Mouse (Mus musculus) CH12.LX (cell line): ENCODE data around the gene Olfr282. TPM values are rescaled to one million over a fixed set of nuclear protein-coding genes. Genes with fewer than 3 reads are reported as not detected.

Source experiments
- DNase-seq: peaks from one replicate; pipeline ENCODE4 v3.0.0-alpha.2; 2013; ENCODE audit errors: extremely low read depth
- H3K27ac ChIP-seq: 2 replicates; pipeline ENCODE4 v1.5.1; 2012; ENCODE audit warnings: low read depth, mild to moderate bottlenecking, control low read depth, moderate library complexity; ENCODE audit not compliant: insufficient read depth
- H3K27me3 ChIP-seq: replicated peaks from 2 replicates; pipeline ENCODE3; 2012; ENCODE audit warnings: inconsistent platforms
- H3K36me3 ChIP-seq, 2 experiments: replicated peaks in 1 of 2; 2 replicates each; pipeline versions ENCODE3 to v1.6.1; 2012; ENCODE audit warnings: inconsistent platforms in 1 of 2, low read length in 1 of 2, mild to moderate bottlenecking in 1 of 2, mixed read lengths in 1 of 2, moderate library complexity in 1 of 2; ENCODE audit not compliant: control insufficient read depth in 1 of 2, insufficient read depth in 1 of 2
- H3K4me1 ChIP-seq, 2 experiments: 2 replicates each; pipeline ENCODE4 v1.6.1; 2012; ENCODE audit warnings: inconsistent platforms in 1 of 2, moderate library complexity in 1 of 2; ENCODE audit not compliant: insufficient read depth in 2 of 2, control insufficient read depth in 1 of 2
- H3K4me2 ChIP-seq: 2 replicates; pipeline ENCODE4 v1.6.1; 2012; ENCODE audit warnings: low read depth, mild to moderate bottlenecking, control low read depth; ENCODE audit not compliant: poor library complexity, insufficient read depth, severe bottlenecking
- H3K4me3 ChIP-seq, 3 experiments: fragments of 150-350 bp in 1 of 3; sonication (generic) in 1 of 3; replicated peaks in 1 of 3; 2 replicates each; pipeline versions ENCODE3 to v1.5.1; 2011 to 2012; ENCODE audit warnings: low read depth in 2 of 3, low read length in 2 of 3, mild to moderate bottlenecking in 2 of 3, moderate library complexity in 2 of 3, control low read depth in 1 of 3, improper control_type of control experiment in 1 of 3, inconsistent platforms in 1 of 3, mixed read lengths in 1 of 3; ENCODE audit not compliant: poor library complexity in 1 of 3
- H3K79me2 ChIP-seq: replicated peaks from 2 replicates; pipeline ENCODE4 v1.6.1; 2012; ENCODE audit warnings: mild to moderate bottlenecking, moderate library complexity; ENCODE audit not compliant: control insufficient read depth, poor library complexity, insufficient read depth, severe bottlenecking; ENCODE audit errors: extremely low read depth
- H3K9ac ChIP-seq: 2 replicates; pipeline ENCODE4 v1.6.1; 2012; ENCODE audit warnings: low read depth, mild to moderate bottlenecking, control low read depth, moderate library complexity; ENCODE audit not compliant: insufficient read depth
- H3K9me3 ChIP-seq: replicated peaks from 2 replicates; pipeline ENCODE3; 2012; ENCODE audit warnings: low read length, inconsistent platforms, mixed read lengths
- CHD1 ChIP-seq: IDR thresholded peaks from 2 replicates; pipeline ENCODE4 v1.6.1; 2012; ENCODE audit warnings: low read depth, low read length, improper control_type of control experiment, inconsistent platforms
- CHD2 ChIP-seq: IDR thresholded peaks from 2 replicates; pipeline ENCODE4 v1.6.1; 2011; ENCODE audit warnings: low read length, improper control_type of control experiment
- CTCF ChIP-seq, 2 experiments: IDR thresholded peaks in 1 of 2; conservative IDR thresholded peaks in 1 of 2; 2 replicates each; pipeline ENCODE4 v1.5.1; 2011 to 2012; ENCODE audit warnings: low read depth in 2 of 2, low read length in 2 of 2, improper control_type of control experiment in 1 of 2, inconsistent platforms in 1 of 2, mild to moderate bottlenecking in 1 of 2, moderate library complexity in 1 of 2
- E2F4 ChIP-seq: IDR thresholded peaks from 2 replicates; pipeline ENCODE4 v1.6.1; 2011; ENCODE audit warnings: low read depth, low read length, improper control_type of control experiment; ENCODE audit not compliant: insufficient replicate concordance
- ELF1 ChIP-seq: IDR thresholded peaks from 2 replicates; pipeline ENCODE4 v1.6.1; 2014; ENCODE audit warnings: low read depth, mild to moderate bottlenecking, inconsistent platforms, low read length, improper control_type of control experiment
- GABPA ChIP-seq: IDR thresholded peaks from 2 replicates; pipeline ENCODE4 v1.6.1; 2012; ENCODE audit warnings: low read depth, low read length, improper control_type of control experiment, inconsistent platforms; ENCODE audit not compliant: insufficient replicate concordance
- HCFC1 ChIP-seq: IDR thresholded peaks from 2 replicates; pipeline ENCODE4 v1.6.1; 2012; ENCODE audit warnings: low read depth, mild to moderate bottlenecking, inconsistent platforms, low read length, improper control_type of control experiment
- IRF4 ChIP-seq: IDR thresholded peaks from 2 replicates; pipeline ENCODE4 v1.6.1; 2014; ENCODE audit warnings: low read depth, mild to moderate bottlenecking, inconsistent platforms, low read length, improper control_type of control experiment
- JUND ChIP-seq: conservative IDR thresholded peaks from 2 replicates; pipeline ENCODE4 v1.6.1; 2011; ENCODE audit warnings: low read depth, low read length, improper control_type of control experiment
- KAT2A ChIP-seq: IDR thresholded peaks from 2 replicates; pipeline ENCODE4 v1.6.1; 2012; ENCODE audit warnings: low read length, improper control_type of control experiment, inconsistent platforms; ENCODE audit not compliant: insufficient replicate concordance
- MAX ChIP-seq: IDR thresholded peaks from 2 replicates; pipeline ENCODE4 v1.6.1; 2011; ENCODE audit warnings: low read length, improper control_type of control experiment
- NELFE ChIP-seq: IDR thresholded peaks from 2 replicates; pipeline ENCODE4 v1.6.1; 2011; ENCODE audit warnings: low read depth, low read length, improper control_type of control experiment
- PAX5 ChIP-seq: IDR thresholded peaks from 2 replicates; pipeline ENCODE4 v1.6.1; 2012; ENCODE audit warnings: low read length, inconsistent platforms, mixed read lengths
- POLR2A ChIP-seq: IDR thresholded peaks from 2 replicates; pipeline ENCODE4 v1.6.1; 2011; ENCODE audit warnings: low read depth, mild to moderate bottlenecking, improper control_type of control experiment, low read length
- POLR2AphosphoS2 ChIP-seq: IDR thresholded peaks from 2 replicates; pipeline ENCODE4 v1.6.1; 2011; ENCODE audit warnings: low read depth, low read length, improper control_type of control experiment
- RAD21 ChIP-seq: IDR thresholded peaks from 2 replicates; pipeline ENCODE4 v1.6.1; 2011; ENCODE audit warnings: low read depth, mild to moderate bottlenecking, low read length, improper control_type of control experiment, moderate library complexity
- SMC3 ChIP-seq: IDR thresholded peaks from 2 replicates; pipeline ENCODE4 v1.6.1; 2011; ENCODE audit warnings: low read depth, low read length, improper control_type of control experiment
- TCF12 ChIP-seq: IDR thresholded peaks from 2 replicates; pipeline ENCODE4 v1.6.1; 2014; ENCODE audit warnings: low read depth, mild to moderate bottlenecking, inconsistent platforms, low read length, improper control_type of control experiment
- UBTF ChIP-seq: IDR thresholded peaks from 2 replicates; pipeline ENCODE4 v1.6.1; 2012; ENCODE audit warnings: low read depth, mild to moderate bottlenecking, inconsistent platforms, low read length, improper control_type of control experiment, moderate library complexity
- USF1 ChIP-seq: IDR thresholded peaks from 2 replicates; pipeline ENCODE4 v1.6.1; 2014; ENCODE audit warnings: low read depth, mild to moderate bottlenecking, inconsistent platforms, low read length, improper control_type of control experiment
- USF2 ChIP-seq: conservative IDR thresholded peaks from 2 replicates; pipeline ENCODE4 v1.6.1; 2011; ENCODE audit warnings: low read depth, low read length, improper control_type of control experiment
- ZKSCAN1 ChIP-seq: IDR thresholded peaks from 2 replicates; pipeline ENCODE4 v1.6.1; 2012; ENCODE audit warnings: low read depth, inconsistent platforms, low read length, improper control_type of control experiment, borderline replicate concordance
- ZMIZ1 ChIP-seq: IDR thresholded peaks from 2 replicates; pipeline ENCODE4 v1.6.1; 2012; ENCODE audit warnings: low read depth, mild to moderate bottlenecking, inconsistent platforms, low read length, improper control_type of control experiment
- ZNF384 ChIP-seq: IDR thresholded peaks from 2 replicates; pipeline ENCODE4 v1.6.1; 2012; ENCODE audit warnings: low read depth, low read length, improper control_type of control experiment, inconsistent platforms
- dilution Hi-C: fragments of 300-500 bp; cut with MboI; formaldehyde crosslinking; loops from 2 replicates; pipeline ENCODE4 v1.14.3; 2020; ENCODE audit warnings: low sequenced_read_pairs; ENCODE audit not compliant: extremely low pct_unique_long_range_greater_than_20kb, extremely low pct_ligation_motif_present
- in situ Hi-C: fragments of 300-500 bp; cut with MboI; formaldehyde crosslinking; loops from 3 replicates; pipeline ENCODE4 v1.14.3; 2019; ENCODE audit warnings: low sequenced_read_pairs, low pct_ligation_motif_present, low pct_unique_long_range_greater_than_20kb, mixed read lengths
- polyA plus RNA-seq: library from polyadenylated mRNA; unstranded; fragments of >175 nt; gene quantifications from 2 replicates; pipeline ENCODE4 v1.2.1, GENCODE M21; 2012; ENCODE audit warnings: low read depth; ENCODE audit not compliant: insufficient read length
- total RNA-seq, 2 experiments: library from RNA; depleted of rRNA; stranded (reverse); fragments of 300-350 nt in 1 of 2; fragments of >200 nt in 1 of 2; gene quantifications; 2 replicates each; pipeline ENCODE4 v1.2.3; 2012 to 2014

The Olfr282 gene
- total and polyA plus RNA-seq, 3 experiments = not detected

DNA sequence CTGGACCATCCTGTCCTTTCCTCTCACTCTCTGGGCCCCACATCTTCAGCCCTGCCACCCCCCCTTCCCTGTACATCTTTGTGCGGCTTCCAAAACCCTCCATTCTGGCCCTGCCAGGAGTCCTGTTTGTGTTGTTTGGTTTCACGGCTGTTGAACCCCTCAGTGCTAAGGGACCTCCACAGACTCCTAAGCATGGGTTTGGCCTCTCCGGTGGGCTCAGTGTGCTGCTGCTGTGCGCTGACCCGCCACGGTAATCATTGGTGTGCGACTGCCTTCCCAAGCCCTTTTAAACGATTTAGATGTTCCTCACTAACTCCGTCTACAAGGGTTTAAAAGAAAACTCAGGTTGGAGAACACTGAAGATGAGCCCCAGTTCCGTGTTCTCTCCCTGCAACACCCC lies 28.7 kb upstream of the Olfr282 start:
- Histone ChIP-seq H3K9me3 (peaks cover 10% of the 10 kb centered on the region), H3K9ac (no peak overlapping the region), H3K4me3 (no peak overlapping the region), H3K4me1 (peaks cover 0 to 2% of the 10 kb centered on the region in 2 experiments; a peak in 1 of 4 replicates), H3K36me3 (no peaks in the 10 kb centered on the region), H3K27me3 (peaks cover 59% of the 10 kb centered on the region), H3K4me2 (no peak overlapping the region), H3K27ac (no peak overlapping the region), H3K79me2 (no peaks in the 10 kb centered on the region)
- TF ChIP-seq PAX5 (no peak), UBTF (no peak), IRF4 (no peak), CTCF (conservative IDR thresholded peaks at IDR 0.05 in 1 of 2, IDR thresholded peaks at IDR 0.05 in 1 of 2; ENCODE audit: low read depth in 2 of 2, low read length in 2 of 2) (no peak), USF2 (no peak), ELF1 (no peak), SMC3 (no peak), POLR2A (no peak), HCFC1 (no peak), ZMIZ1 (no peak), USF1 (no peak), E2F4 (no peak), ZKSCAN1 (no peak), JUND (no peak), KAT2A (no peak), GABPA (no peak), POLR2AphosphoS2 (no peak), MAX (no peak), CHD2 (no peak)
- no peak for DNase-seq
- dilution Hi-C loops (no loop called here), in situ Hi-C loops (no loop called here)

- in situ Hi-C loops = no loop called here
- Histone ChIP-seq H3K4me2 (peak overlapping the region; percentile 86), H3K27me3 (peaks cover 23% of the 10 kb centered on the region), H3K4me3 (peak overlapping the region; percentile 62 to 76 (median 62)), H3K9me3 (peaks cover 10% of the 10 kb centered on the region), H3K9ac (peak overlapping the region; percentile 43), H3K79me2 (no peaks in the 10 kb centered on the region), H3K27ac (no peak overlapping the region), H3K36me3 (no peaks in the 10 kb centered on the region), H3K4me1 (peaks cover 0 to 8% of the 10 kb centered on the region in 2 experiments; a peak in 2 of 4 replicates)
- 0 out of 2 replicates have a peak, but pooled peaks have one; percentile 16 for TF ChIP-seq MAX
- no peak for TF ChIP-seq NELFE
- TF ChIP-seq ZNF384 = no peak
- no peak for TF ChIP-seq CHD1
- TF ChIP-seq CTCF (conservative IDR thresholded peaks at IDR 0.05 in 1 of 2, IDR thresholded peaks at IDR 0.05 in 1 of 2; ENCODE audit: low read depth in 2 of 2, low read length in 2 of 2) = peak; percentile 81 to 94
- TF ChIP-seq SMC3 = peak; percentile 34; the same call in 1 of the 2 replicates
- TF ChIP-seq RAD21 = peak; percentile 53
- 0 out of 2 replicates have a peak, but pooled peaks have one; percentile 37 for TF ChIP-seq TCF12
- DNase-seq = peak; percentile 77
- dilution Hi-C loops = no loop called here
Observed at GRCm38 (mm10) chr15:98408406-98409060, 22.5 kb upstream of the Olfr282 start.
